8 mouse cellular contexts compared by ENCODE assay signal in genomic region chr1:90588021-90588734, GRCm38 (mm10). TPM values are rescaled to one million over a fixed set of nuclear protein-coding genes. Genes with fewer than 3 reads are reported as not detected.
DNase-seq lines count a peak whose midpoint lies in the region; ATAC-seq and TF ChIP-seq lines count a peak whose summit lies in the region.

No protein-coding gene starts in this region.

- peak; percentile 42 for DNase-seq in CD4-positive, CD25-positive, alpha-beta regulatory T cell, adult 2 months (ENCODE audit: low read depth, low spot score)
- peak; percentile 81 for DNase-seq in gastrocnemius, postnatal 14 days
- DNase-seq in left cerebral cortex, postnatal 10 days (ENCODE audit: extremely low spot score in 1 of 2, low spot score in 2 of 2), result peak; percentile 85 to 87
- peak; percentile 15 to 50 for DNase-seq in spleen, postnatal 14 days (ENCODE audit: low spot score in 2 of 2)

- H3K4me1 ChIP-seq in intestine, postnatal 0 days (replicated peaks; ENCODE audit: control insufficient read depth, insufficient read depth, low read length), result no peaks in the 10 kb centered on the region
- H3K4me1 ChIP-seq in midbrain, embryonic 12.5 days, result 0 out of 2 replicates have a peak, but pooled peaks cover 4% of the 10 kb centered on the region

- intact Hi-C loops in gastrocnemius, postnatal 14 days (cut with DNase I; ENCODE audit: low total_unique reads), result loop anchor here (10.0 kb wide), 1 partner anchor 383 kb away; the partner anchor contains the start of gene Ackr3
- intact Hi-C loops in left cerebral cortex, postnatal 10 days (cut with DNase I), result loop anchor here (2.0 to 10.0 kb wide), 3 partner anchors 203 to 527 kb away; no protein-coding TSS in a partner anchor

- no peaks in the 10 kb centered on the region for H3K36me3 ChIP-seq in intestine, postnatal 0 days (ENCODE audit: control insufficient read depth, insufficient read depth)
- H3K36me3 ChIP-seq in midbrain, embryonic 12.5 days, result no peaks in the 10 kb centered on the region

- H3K27me3 ChIP-seq in intestine, postnatal 0 days (replicated peaks; ENCODE audit: control insufficient read depth, insufficient read depth, low read length), result no peaks in the 10 kb centered on the region
- no peaks in the 10 kb centered on the region; the same call in 1 of the 2 replicates for H3K27me3 ChIP-seq in midbrain, embryonic 12.5 days

- peak; percentile 88 for TF ChIP-seq CTCF in intestine, postnatal 0 days (IDR thresholded peaks at IDR 0.05; ENCODE audit: low read depth)

- H3K27ac ChIP-seq in intestine, postnatal 0 days (ENCODE audit: low read depth, low read length), result no peak overlapping the region
- H3K27ac ChIP-seq in midbrain, embryonic 12.5 days (replicated peaks), result no peak overlapping the region

- no peak overlapping the region for H3K9ac ChIP-seq in intestine, postnatal 0 days (ENCODE audit: low read depth, low read length)
- H3K9ac ChIP-seq in midbrain, embryonic 12.5 days (replicated peaks), result no peak overlapping the region

- no peak overlapping the region for H3K4me3 ChIP-seq in intestine, postnatal 0 days (ENCODE audit: low read depth, low read length)
- no peak overlapping the region for H3K4me3 ChIP-seq in midbrain, embryonic 12.5 days

- ATAC-seq in CD4-positive, CD25-positive, alpha-beta regulatory T cell, adult 4 months, result no peak
- ATAC-seq in common myeloid progenitor, adult 5-6 weeks (replicated peaks; ENCODE audit: low read depth, poor library complexity, severe bottlenecking), result peak; percentile 70
- 0 out of 2 replicates have a peak, but pooled peaks have one; percentile 51 for ATAC-seq in intestine, postnatal 0 days
- peak; percentile 66; the same call in 1 of the 2 replicates for ATAC-seq in midbrain, embryonic 12.5 days (ENCODE audit: low FRiP score, low read depth)

- no peaks in the 10 kb centered on the region for H3K9me3 ChIP-seq in intestine, postnatal 0 days (ENCODE audit: control insufficient read depth)
- no peaks in the 10 kb centered on the region for H3K9me3 ChIP-seq in midbrain, embryonic 12.5 days

- WGBS in intestine, postnatal 0 days, result 62% methylated on average over 9 of the region's 9 CpGs
- WGBS in midbrain, embryonic 12.5 days, result 57% methylated on average over 9 of the region's 9 CpGs

- H3K4me2 ChIP-seq in intestine, postnatal 0 days (replicated peaks; ENCODE audit: low read depth), result no peak overlapping the region
- H3K4me2 ChIP-seq in midbrain, embryonic 12.5 days (replicated peaks), result no peak overlapping the region

RNA-seq across cellular contexts. Expression of gene Cops8, which starts 14.6 kb away (rescaled TPM):
- polyA plus RNA-seq in CD4-positive, CD25-positive, alpha-beta regulatory T cell, adult 4 months (2017; shearing (Covaris generic)), result 100 to 1,000 TPM; 149 to 150 TPM
- total RNA-seq in common myeloid progenitor, adult 5-6 weeks (2017), result 61.3 and 77.8 TPM in 2 replicates
- 10 to 100 TPM; 71.5 to 78.3 TPM for total RNA-seq in gastrocnemius, postnatal 14 days (2021)
- polyA plus RNA-seq in intestine, postnatal 0 days (2015; fragmentation: Nextera tagmentation; extraction: Ambion mirVana), result 49.7 and 51.9 TPM in 2 replicates
- total RNA-seq in left cerebral cortex, postnatal 10 days (2021), result 100 to 1,000 TPM; 101 to 104 TPM
- polyA plus RNA-seq in midbrain, embryonic 12.5 days (2016; fragmentation: Nextera tagmentation; extraction: Ambion mirVana), result 164 and 171 TPM in 2 replicates

Comparison
In these comparisons a context has a peak if more than half of its experiments do, and no peak if none do; other contexts are left out.
1. DNase-seq: peak in every context shown above with its lines; median percentile 86 in left cerebral cortex, postnatal 10 days; 81 in gastrocnemius, postnatal 14 days; 42 in CD4-positive, CD25-positive, alpha-beta regulatory T cell, adult 2 months; 32 in spleen, postnatal 14 days.